Mouse (Mus musculus) adrenal gland, postnatal 36 days (tissue): Measurements from ENCODE around the gene Slfn2. TPM values are rescaled to one million over a fixed set of nuclear protein-coding genes. Genes with fewer than 3 reads are reported as not detected.

Source experiments
- DNase-seq, 2 experiments: peaks; one replicate each; pipeline ENCODE4 v3.0.0; 2021; ENCODE audit warnings: mixed read lengths in 1 of 2
- microRNA-seq: library from miRNA; unstranded; fragments of <30 nt; microRNA quantifications from one replicate; pipeline ENCODE4 v1.2.0, GENCODE M21; 2021
- total RNA-seq, 2 experiments: library from RNA; stranded (reverse); gene quantifications; 2 replicates each; pipeline ENCODE4 v1.2.3; 2021

The Slfn2 gene
- total RNA-seq, 2 experiments from 2014 or later, result 4.8 to 6.3 TPM

DNA sequence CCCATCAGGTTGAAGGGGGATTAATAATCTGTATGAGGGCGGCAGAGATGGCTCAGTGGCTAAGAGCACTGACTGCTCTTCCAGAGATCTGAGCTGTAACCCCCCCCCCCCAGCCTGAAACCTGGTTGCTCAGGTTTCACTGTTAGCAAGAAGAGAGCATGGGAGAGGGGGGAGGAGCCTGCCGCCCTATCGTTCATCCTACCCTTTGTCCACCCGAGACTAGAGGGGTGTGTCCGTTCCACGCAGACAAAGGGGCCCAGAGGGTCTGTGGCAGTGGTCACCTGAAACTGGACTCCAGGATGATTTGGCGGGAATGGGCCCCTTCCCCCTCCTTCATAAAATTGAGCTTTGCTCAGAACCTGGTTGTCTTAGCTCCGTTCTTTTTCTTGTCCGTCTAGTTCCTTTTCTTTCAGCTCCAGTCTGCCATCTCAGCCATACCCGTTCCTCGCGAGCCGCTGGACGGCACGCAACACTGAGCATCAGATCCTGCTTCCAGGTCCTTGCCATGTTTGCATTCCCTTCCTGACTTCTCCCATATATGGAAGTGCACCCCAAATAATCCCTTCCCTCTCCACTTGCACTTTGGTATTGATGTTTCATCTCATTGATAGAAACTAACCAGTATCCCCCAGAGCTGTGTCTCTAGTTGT lies 5.5 kb downstream of the Slfn2 start:
- DNase-seq, result no peak

DNA sequence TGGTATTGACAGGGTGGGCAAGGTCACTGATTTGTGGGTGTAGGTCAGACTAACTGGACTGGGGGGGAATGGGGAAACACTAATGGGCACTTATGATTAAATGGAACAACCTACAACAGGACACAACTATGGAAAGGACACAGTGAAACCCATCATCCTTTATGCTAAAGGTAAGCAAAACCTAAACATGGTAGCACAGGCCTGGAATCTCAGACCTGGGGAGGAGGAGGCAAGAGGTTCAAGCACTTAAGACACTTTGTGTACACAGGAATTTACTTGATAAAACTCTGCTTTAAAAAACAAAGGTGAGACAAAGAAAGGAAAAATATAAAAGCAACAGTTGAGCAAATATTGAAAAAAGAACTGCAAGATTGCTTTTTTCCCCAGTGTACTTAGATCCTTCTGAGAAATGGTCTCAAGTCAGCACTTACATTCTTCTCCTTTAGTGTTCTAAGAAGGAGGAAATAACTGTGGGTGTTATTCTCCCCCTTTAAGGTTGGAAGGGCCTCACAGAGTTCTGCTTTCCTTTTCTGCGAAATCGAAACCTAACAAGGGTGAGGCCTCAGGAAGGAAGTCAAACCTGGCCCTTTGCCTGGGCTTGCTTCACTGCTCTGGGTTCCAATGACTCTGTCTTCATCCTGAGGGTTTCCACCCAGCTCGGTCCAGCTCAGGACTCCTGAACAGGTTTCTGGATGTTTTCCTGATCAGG lies 13.0 kb downstream of the Slfn2 start:
- peak; percentile 70 to 79 for DNase-seq

DNA sequence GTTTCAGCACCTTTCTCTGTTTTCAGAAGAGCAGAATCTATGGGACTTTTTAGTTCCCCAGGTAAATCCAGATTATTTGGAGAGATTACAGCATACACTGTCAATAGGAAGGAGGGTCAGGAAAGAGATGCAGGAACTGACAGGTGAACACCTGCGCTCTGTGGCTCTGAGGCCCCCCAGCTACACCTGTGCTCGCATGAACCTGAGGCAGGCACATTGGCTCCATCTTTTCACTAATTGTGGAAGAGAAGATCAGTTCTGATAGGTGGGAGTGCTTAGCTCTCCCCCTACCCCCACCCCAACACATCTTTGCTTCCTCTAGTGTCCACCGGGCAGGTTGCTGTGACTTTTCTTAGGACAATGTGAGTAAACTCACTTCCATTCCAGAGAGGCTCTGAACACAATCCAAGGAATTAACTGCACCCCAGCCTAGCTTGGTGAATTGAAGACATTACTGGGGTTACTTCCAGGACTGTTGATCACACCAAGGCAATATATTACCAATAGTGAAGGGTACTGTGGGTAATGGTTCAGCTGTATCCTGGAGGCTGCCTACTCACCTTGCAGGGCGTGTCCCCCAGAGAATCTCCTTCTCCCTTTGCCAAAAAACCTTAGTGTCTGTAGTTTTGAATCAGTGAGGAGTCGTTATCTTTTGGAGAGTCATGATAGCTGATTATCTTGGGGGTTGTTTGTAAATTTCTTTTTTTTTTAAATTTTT lies 13.7 kb downstream of the Slfn2 start:
- no peak for DNase-seq

DNA sequence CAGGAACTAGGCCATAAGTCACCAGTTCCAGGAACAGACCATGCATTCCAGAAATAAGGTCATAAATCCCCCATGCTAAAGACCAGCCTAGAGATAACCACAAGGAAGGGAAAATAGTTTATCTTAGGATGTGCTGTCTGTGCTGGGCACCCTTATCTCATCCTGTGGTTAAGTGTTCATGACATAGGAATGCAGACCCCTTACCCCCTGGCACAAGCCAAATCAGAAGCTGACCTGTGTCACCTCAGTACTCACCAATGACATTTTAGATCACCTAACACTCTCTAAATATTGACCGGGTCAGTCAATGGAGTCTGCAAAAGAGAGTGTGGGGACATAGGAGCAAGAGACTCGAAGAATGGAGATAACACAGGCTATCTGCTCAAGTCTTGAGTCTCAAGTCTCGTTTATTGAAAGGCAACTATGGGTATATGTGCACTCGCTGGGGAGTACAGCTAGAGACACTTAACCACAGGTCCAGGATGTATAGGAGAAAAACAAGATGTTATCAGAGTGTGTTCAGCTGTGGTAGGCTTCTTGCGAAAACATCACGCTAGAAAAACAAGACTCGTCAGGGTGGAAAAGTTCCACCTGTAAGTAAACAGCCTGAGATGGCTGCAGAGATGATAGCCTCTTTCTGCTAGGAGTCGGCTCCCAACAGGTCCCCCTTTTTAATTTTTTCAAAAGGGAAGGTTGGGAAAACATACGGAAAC lies 14.7 kb downstream of the Slfn2 start:
- DNase-seq, result no peak

DNA sequence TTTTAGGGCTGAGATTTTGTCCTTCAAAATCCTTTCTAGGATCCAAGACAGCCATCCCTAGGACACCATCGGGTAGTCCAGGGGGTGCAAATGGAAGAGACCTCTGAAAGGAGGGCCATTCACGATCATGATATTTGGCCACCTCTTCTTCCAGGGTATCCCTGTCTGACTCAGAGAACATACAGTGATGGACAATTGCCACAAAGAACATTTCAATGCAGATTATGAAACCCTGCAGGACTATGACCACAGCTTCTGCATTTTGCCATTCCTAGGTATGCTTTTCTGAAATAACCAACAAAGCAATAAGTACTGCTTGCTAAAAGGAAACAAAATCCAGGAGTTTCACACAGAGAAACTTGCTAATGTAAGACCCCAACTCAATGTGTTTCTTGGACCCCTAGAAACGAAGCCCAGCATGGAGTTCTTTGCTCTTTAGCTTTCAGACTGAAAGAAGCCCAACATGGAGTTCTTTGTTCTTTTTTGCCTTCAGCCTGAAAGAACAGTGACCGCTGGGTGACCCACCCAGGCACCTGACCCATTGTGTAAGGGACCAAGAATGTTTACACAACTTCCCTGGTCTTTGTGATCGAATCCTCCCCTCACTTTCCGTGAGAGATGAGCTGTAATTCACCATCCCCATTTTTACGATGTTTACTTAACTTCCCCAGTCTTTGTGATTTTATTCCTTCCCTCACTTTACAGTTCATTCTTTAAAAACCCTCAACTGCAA lies 18.0 kb downstream of the Slfn2 start:
- no peak for DNase-seq

DNA sequence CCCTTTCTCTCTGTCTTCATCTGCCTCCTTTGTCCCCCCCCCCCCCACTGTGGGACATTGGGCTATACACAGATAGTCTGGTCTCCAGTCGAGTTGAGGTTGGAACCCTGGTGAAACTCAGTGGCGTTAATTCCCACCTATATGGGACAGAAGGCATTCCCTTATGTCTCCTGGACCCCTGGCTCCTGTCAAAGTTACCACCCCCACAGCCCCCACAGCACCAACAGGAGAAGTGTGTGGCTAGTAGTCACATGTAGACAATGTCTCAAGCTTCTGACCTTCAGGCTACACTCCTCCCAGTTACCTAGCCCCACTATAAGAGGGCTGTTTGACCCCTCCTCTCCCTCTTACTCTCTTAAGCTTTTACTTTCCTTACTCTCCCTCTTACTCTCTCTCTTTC lies 19.2 kb downstream of the Slfn2 start:
- no peak for DNase-seq

DNA sequence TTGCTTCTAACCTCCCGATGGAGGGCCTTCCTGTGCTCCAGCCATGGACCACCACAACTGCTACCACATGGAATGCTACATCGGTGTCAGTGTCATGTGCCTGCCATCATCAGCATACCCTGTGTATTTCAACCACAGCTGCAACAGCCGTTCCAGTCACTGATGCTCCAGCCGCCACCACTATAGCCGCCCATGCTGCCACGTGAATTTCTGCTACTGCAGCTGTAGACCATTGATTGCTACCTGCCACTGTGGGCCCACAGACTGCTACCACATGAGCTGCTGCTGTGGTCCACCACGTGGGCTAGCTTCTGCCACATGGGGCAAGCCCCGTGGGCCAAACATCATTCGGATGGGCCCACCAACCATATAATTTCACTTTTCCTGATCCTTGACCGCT lies 19.8 kb downstream of the Slfn2 start:
- no peak for DNase-seq

DNA sequence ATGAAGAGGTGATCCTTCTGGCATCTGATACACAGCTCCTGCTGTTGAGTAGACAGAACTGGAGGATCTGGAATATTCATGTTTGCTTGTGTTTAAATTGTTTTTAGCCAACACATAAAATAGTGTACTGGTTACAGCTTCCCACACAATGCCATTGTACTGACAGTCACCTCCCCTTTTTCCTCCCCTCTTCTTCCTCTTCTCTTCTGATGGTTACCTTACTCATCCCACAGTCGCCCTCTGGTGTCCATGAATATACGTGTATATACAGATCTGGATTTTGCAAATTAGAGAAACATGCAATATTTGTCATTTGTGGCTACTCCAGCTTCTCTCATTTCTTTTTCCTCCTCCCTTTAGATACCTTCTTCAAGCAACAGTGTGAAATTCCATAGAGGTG lies 50.2 kb downstream of the Slfn2 start:
- DNase-seq, result peak in 1 of 2 experiments; percentile 30

DNA sequence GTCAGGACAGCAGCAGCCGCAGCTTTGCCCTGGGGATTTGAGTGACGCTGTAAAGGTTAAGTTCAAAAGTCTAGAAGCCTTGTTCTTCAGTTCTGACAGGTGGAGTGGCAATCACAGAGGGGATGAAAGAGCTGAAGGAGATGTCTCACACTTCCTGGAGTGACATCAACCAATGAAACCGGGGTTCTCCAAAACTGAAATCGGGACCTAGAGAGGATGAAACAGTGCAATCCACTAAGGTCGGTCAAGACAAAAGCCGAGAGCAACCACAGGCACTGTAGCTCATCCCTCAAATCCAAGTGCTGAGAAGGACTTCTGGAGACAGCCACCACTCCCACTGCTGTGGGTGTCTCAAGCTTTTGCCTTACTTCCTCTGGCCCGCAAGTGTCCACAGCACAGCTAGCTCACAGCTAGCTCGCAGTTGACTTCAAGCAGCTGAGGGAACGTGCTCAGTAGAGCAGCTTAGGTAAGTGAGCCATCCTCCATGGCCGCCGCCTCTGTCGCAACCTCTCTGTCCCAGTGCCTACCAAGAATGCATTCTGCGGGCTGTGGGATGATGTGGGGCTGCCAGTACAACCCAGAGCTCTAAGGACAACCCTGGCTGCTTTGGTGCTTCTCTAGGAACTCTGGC lies 51.8 kb downstream of the Slfn2 start, which contains the start of gene Slfn1:
Gene Slfn1 (plus strand): TSS at position 253 of the 631 bp plus-strand sequence.
- no peak for DNase-seq

DNA sequence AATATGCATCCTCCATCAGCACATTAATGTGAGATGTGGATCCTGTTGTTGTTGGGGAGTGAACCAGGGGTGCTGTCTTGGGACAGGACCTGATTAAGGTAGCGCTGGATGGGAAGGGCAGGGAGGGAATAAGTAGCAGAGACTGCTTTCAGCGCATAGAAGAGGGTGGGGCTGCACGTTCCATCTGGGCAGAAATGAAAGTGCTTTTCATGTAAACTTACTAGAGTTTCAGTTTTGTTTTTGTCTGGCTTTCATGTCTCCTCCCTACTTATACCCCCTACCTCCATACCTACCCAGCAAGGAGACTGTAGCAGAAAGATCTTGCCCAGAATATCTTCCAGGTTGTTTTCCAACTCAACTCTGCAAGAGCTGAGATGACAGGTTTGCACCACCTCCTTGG lies 53.1 kb downstream of the Slfn2 start:
- no peak for DNase-seq

Small RNA genes within 50 kb of the gene (microRNA-seq; reads per million reads assigned to microRNA genes)
- gene Gm27598, result not detected

Other genes with a start within 250 kb of the Slfn2 start
- 1 to 10 TPM; 6.4 to 8.4 TPM for gene Rffl, start 193.9 kb upstream of the Slfn2 start, total RNA-seq
- 10 to 100 TPM; 10.7 to 16.2 TPM for gene Rad51d, start 174.5 kb upstream of the Slfn2 start, total RNA-seq
- not detected for gene Fndc8, start 173.0 kb upstream of the Slfn2 start, total RNA-seq
- gene Nle1, start 156.7 kb upstream of the Slfn2 start, total RNA-seq, result 10 to 100 TPM; 19.5 to 27.0 TPM
- gene Unc45b, start 154.6 kb upstream of the Slfn2 start, total RNA-seq, result 10 to 100 TPM in 1 of 2 experiments, 1 to 10 TPM in 1; 7.6 to 10.0 TPM
- 10 to 100 TPM; 30.9 to 39.7 TPM for gene Slfn5, start 113.8 kb upstream of the Slfn2 start, total RNA-seq
- gene Slfn9, start 73.3 kb upstream of the Slfn2 start, total RNA-seq, result 10 to 100 TPM in 1 of 2 experiments, 1 to 10 TPM in 1; 8.1 to 11.2 TPM
- gene Slfn8, start 44.3 kb upstream of the Slfn2 start, total RNA-seq, result 1 to 10 TPM; 1.5 to 2.5 TPM
- under 1 TPM; 0.20 to 0.43 TPM for gene Slfn1, start 51.7 kb downstream of the Slfn2 start, total RNA-seq
- gene Slfn4, start 110.1 kb downstream of the Slfn2 start, total RNA-seq, result under 1 TPM; 0.13 to 0.26 TPM
- gene Slfn3, start 126.2 kb downstream of the Slfn2 start, total RNA-seq, result 1 to 10 TPM; 1.8 to 2.9 TPM
- gene Slfn14, start 221.6 kb downstream of the Slfn2 start, total RNA-seq, result not detected
- 100 to 1,000 TPM; 109 to 114 TPM for gene Ap2b1, start 233.9 kb downstream of the Slfn2 start, total RNA-seq
- 10 to 100 TPM; 14.8 to 18.3 TPM for gene Pex12, start 237.5 kb downstream of the Slfn2 start, total RNA-seq